Mouse (Mus musculus) kidney, embryonic 14.5 days (tissue): ENCODE results near the gene Zfp619. TPM values are rescaled to one million over a fixed set of nuclear protein-coding genes. Genes with fewer than 3 reads are reported as not detected.
A peak's percentile ranks its signal among the peaks of the same experiment; 100 is the strongest.
"Not testable (repeated sequence)": the region's sequence is repeated elsewhere in the genome, so short reads cannot be mapped to it uniquely, and the experiment has no call there.

Experiments used
- ATAC-seq: fragments of 200-750 bp; cut with Nextera tagmentation; 2 replicates; pipeline ENCODE4 v1.8.0; 2017; ENCODE audit warnings: moderate number of reproducible peaks, mild to moderate bottlenecking, moderate TSS enrichment, moderate library complexity; ENCODE audit not compliant: low FRiP score, low TSS enrichment
- H3K27ac ChIP-seq: fragments of 300-500 bp; sonication (generic); 2 replicates; pipeline ENCODE4 v1.5.1; 2014; ENCODE audit warnings: low read depth, mild to moderate bottlenecking, low read length, moderate library complexity, mixed read lengths
- H3K27me3 ChIP-seq: fragments of 300-500 bp; sonication (generic); 2 replicates; pipeline ENCODE4 v1.6.1; 2014; ENCODE audit warnings: mild to moderate bottlenecking, low read length; ENCODE audit not compliant: control insufficient read depth, insufficient read depth
- H3K36me3 ChIP-seq: fragments of 300-500 bp; sonication (generic); 2 replicates; pipeline ENCODE4 v1.6.1; 2014; ENCODE audit warnings: low read length, mixed read lengths; ENCODE audit not compliant: control insufficient read depth, insufficient read depth
- H3K4me1 ChIP-seq: fragments of 300-500 bp; sonication (generic); 2 replicates; pipeline ENCODE4 v1.6.1; 2014; ENCODE audit warnings: low read length, mixed read lengths; ENCODE audit not compliant: control insufficient read depth, insufficient read depth
- H3K4me2 ChIP-seq: fragments of 300-500 bp; sonication (generic); replicated peaks from 2 replicates; pipeline ENCODE4 v1.6.1; 2014; ENCODE audit warnings: low read depth, mild to moderate bottlenecking, low read length
- H3K4me3 ChIP-seq: fragments of 300-500 bp; sonication (generic); 2 replicates; pipeline ENCODE4 v1.5.1; 2014; ENCODE audit warnings: mild to moderate bottlenecking, low read length
- H3K9ac ChIP-seq: fragments of 300-500 bp; sonication (generic); 2 replicates; pipeline ENCODE4 v1.6.1; 2014; ENCODE audit warnings: low read depth, mild to moderate bottlenecking, low read length, moderate library complexity
- H3K9me3 ChIP-seq: fragments of 300-500 bp; sonication (generic); 2 replicates; pipeline ENCODE4 v1.6.1; 2016; ENCODE audit warnings: low read length; ENCODE audit not compliant: control insufficient read depth
- WGBS: fragments of 180-500 bp; shearing (Covaris S2); extraction: QIAGEN DNeasy Blood & Tissue Kit; methylation state at CpG from one replicate; pipeline ENCODE4 v1.1.7; 2014; 5-methylcytosine and 5-hydroxymethylcytosine counted together
- polyA plus RNA-seq: library from polyadenylated mRNA; unstranded; fragments of >200 nt; fragmentation: Nextera tagmentation; extraction: Ambion mirVana; gene quantifications from 2 replicates; pipeline ENCODE4 v1.2.1, GENCODE M21; 2014

The Zfp619 gene
- polyA plus RNA-seq, 1 experiment from 2014 or later = 3.7 TPM

DNA sequence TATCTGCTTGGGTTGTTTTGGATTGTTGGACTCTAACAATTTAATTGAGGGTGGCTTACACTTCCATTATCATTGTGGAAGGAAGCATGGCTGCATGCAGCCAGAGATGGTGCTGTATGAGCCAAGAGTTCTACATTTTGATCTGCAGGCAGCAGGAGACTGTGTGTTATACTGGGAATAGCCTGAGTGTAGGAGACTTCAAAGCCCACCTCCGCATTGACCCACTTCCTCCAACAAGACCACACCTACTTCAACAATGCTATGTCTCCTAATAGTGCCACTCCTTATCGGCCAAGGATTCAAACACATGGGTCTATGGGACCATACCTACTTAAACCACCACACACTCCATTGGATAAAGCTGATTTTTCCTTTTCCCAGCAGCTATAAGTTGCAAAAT is 63.0 kb downstream of the Zfp619 start:
- ATAC-seq = no peak
- Histone ChIP-seq H3K27ac (no peak overlapping the region), H3K9ac (no peak overlapping the region), H3K27me3 (no peaks in the 10 kb centered on the region), H3K4me1 (no peaks in the 10 kb centered on the region), H3K4me2 (no peak overlapping the region), H3K9me3 (no peaks in the 10 kb centered on the region), H3K36me3 (no peaks in the 10 kb centered on the region), H3K4me3 (no peak overlapping the region)
- WGBS = 90% methylated on average over 2 of the region's 2 CpGs

DNA sequence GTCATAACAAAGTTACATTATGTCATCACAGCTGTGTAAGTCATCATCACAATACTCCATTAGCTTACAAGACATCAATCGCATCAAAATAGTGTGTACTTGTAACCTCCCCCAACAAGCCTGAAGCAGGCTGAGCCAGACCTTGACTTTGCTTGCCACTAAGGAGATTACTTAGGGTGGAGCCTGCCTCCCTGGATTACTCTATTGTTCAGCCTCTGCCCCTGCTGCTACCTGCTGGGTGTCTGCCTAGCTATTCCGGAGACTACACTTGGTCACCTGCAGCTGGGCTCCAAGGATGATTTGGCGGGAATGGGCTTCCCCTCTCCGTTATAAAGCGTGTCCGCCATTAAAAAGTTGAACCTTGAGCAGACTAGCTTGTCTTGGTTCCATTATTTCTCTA is 69.3 kb downstream of the Zfp619 start:
- H3K9me3 ChIP-seq, H3K27me3 ChIP-seq, H3K36me3 ChIP-seq, H3K4me1 ChIP-seq, H3K4me3 ChIP-seq, H3K4me2 ChIP-seq, ATAC-seq, H3K9ac ChIP-seq, H3K27ac ChIP-seq: not testable (repeated sequence)
- 74% methylated on average over 6 of the region's 6 CpGs for WGBS

DNA sequence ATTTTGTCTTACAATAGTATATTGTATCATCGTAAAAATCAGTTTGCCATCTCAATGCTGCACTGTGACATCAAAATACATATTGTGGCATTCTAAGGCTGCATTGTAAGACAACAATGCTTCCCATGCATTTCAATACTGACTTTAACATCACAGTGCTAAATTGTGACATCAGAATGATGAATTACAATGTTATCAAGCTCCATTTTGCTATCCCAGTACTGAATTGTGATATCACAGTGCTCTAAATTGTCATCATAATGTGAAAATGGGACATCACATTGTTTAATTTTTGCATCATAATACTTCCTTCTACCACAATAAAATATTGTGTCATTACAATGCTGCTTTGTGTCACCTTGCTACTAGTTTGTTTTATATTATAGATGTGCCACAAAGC is 70.5 kb downstream of the Zfp619 start:
- Histone ChIP-seq H3K9me3 (no peaks in the 10 kb centered on the region), H3K4me1 (no peaks in the 10 kb centered on the region), H3K9ac (no peak overlapping the region), H3K36me3 (no peaks in the 10 kb centered on the region), H3K4me2 (peak overlapping the region; percentile 58), H3K27me3 (no peaks in the 10 kb centered on the region), H3K4me3 (peak overlapping the region; percentile 39), H3K27ac (no peak overlapping the region)
- WGBS = 90% methylated on average over 1 of the region's 1 CpGs
- ATAC-seq = no peak

DNA sequence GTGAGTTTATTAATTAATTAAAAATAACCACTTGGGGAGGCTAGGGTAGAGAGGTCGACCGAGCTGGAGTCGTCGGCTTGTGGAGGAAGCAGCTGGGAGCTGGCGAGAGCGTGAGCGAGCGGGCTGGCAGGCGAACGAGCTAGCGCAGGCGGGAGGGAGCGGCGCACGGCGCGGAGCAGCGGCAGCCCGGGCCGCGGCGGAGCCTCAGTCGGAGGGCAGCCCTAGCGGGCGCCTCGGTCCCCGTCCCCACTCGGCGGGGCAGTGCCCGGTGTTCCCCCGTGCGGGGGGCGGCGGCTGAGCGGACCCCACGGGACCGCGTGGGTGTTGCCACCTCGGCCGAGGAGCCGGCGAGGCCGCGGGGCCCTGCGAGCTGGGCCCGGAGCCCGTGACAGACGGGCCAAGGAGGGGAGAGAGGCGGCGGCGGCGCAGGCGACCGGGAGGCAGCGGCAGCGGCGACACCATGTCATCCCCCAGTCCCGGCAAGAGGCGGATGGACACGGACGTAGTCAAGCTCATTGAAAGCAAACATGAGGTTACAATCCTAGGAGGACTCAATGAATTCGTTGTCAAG is 71.0 kb downstream of the Zfp619 start:
- H3K27me3 ChIP-seq, H3K36me3 ChIP-seq, H3K27ac ChIP-seq, H3K9me3 ChIP-seq, H3K4me1 ChIP-seq: not testable (repeated sequence)
- H3K4me3 ChIP-seq = peak overlapping the region; percentile 39
- H3K4me2 ChIP-seq = peak overlapping the region; percentile 58
- H3K9ac ChIP-seq = peak overlapping the region; percentile 51; the same call in 1 of the 2 replicates
- under 1% methylated on average over 46 of the region's 62 CpGs for WGBS
- ATAC-seq = peak; percentile 95

DNA sequence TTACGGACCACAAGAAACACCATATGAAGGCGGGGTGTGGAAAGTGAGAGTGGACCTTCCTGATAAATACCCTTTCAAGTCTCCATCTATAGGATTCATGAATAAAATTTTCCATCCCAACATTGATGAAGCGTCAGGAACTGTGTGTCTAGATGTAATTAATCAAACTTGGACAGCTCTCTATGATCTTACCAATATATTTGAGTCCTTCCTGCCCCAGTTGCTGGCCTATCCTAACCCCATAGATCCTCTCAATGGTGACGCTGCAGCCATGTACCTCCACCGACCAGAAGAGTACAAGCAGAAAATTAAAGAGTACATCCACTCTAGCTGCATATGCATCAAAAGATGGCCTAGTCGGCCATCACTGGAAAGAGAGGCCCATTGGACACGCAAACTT is 71.5 kb downstream of the Zfp619 start:
- 40% methylated on average over 7 of the region's 7 CpGs for WGBS
- not testable (repeated sequence) for H3K9ac ChIP-seq, H3K27me3 ChIP-seq, H3K27ac ChIP-seq, H3K4me1 ChIP-seq, H3K36me3 ChIP-seq, H3K9me3 ChIP-seq
- Histone ChIP-seq H3K4me3 (peak overlapping the region; percentile 39), H3K4me2 (peak overlapping the region; percentile 58)
- peak; percentile 14; the same call in 1 of the 2 replicates for ATAC-seq

Other genes starting within 250 kb of the Zfp619 start
- not detected in 2 replicates for gene Gm5114, start 104.6 kb upstream of the Zfp619 start, polyA plus RNA-seq